Mouse (Mus musculus) neutrophil, adult 5-6 weeks (primary cell): Measurements from ENCODE around the gene Prima1. TPM values are rescaled to one million over a fixed set of nuclear protein-coding genes. Genes with fewer than 3 reads are reported as not detected.

Source experiments
- ATAC-seq: fragments of 151-379, 151-347 bp; 2 replicates; pipeline ENCODE4 v1.8.0; 2017; ENCODE audit warnings: mild to moderate bottlenecking, moderate TSS enrichment; ENCODE audit not compliant: insufficient number of reproducible peaks, poor library complexity, low FRiP score, severe bottlenecking; ENCODE audit errors: extremely low read depth
- total RNA-seq: library from RNA; stranded (forward); fragments of 200-1000 nt; gene quantifications from 2 replicates; pipeline ENCODE4 v1.2.3, GENCODE M21; 2017

Gene Prima1
- total RNA-seq, 1 experiment from 2014 or later: not detected

DNA sequence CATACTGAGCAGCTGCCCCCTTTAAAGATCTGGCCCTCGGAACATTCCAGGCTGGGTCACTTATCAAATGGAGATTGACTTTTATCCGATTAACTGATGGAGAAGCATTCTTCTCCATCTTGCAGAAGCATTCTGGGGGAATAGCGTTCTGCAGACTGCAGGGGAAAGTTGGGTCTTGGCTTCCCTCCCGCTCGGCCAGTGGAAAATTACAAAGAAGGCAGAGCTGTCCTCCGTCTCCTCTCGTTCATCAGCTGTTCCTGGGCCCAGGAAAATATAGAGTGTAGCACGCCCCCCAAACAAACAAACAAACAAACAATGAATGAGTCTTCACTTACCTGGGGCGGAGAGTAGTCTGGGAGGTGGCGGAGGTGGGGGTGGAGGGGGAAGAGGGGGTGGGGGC is 6.7 kb downstream of the Prima1 start:
- ATAC-seq: no peak

DNA sequence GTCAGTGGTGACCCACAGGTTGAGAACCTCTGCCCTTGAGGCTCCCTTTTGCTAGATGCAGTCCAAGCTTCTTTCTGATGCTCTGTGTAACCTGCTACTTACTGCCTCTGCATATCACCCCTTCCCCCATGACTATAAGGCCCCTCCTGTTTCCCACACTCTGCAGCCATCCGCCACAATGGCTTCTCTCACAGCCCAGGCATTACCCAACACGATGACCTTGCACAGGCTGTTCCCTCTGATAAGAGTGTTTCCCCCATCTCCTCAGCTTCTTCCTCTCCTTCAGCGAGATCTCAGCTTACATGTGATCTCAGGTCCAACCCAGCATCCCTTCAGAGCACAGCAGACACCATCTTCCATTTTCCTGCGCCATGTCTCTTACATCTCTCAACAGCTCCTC is 12.9 kb downstream of the Prima1 start:
- ATAC-seq: no peak

DNA sequence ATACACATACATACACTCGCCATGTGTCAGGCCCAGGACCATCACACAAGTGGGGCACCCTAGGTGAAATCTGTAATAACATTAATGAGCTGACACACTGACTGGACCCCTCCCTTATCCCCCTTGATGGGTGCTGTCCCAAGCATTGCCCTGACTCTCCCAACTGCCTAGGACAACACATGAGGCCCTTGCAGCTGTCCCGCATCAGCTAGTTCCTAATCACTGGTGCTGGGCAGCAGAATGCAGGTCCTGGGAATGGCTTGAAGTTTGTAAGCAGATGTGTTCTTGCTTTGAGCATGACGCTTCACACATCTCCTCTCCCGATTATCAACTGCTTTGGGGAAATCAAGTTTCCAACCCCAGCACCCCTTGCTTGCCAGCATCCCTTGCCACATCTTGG is 15.8 kb downstream of the Prima1 start:
- ATAC-seq: no peak

DNA sequence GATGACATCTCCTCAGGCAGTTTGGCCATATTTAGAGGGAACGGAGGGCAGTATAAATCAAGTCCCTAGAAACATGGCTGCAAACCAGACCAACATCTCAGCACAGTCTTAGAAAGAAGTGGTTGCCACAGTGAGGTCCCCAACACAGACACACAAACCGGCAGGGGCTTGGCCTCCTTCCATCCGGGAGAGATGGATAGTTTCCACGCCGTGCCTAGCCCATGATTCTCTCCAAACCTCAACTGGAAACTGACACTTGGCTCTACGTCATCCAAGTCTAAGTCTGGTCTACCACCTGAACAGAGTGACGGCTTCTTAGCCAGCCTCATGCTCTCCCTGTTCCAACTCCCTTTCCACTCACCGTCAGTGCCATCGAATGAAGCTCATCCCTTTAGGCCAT is 18.3 kb downstream of the Prima1 start:
- ATAC-seq: no peak

DNA sequence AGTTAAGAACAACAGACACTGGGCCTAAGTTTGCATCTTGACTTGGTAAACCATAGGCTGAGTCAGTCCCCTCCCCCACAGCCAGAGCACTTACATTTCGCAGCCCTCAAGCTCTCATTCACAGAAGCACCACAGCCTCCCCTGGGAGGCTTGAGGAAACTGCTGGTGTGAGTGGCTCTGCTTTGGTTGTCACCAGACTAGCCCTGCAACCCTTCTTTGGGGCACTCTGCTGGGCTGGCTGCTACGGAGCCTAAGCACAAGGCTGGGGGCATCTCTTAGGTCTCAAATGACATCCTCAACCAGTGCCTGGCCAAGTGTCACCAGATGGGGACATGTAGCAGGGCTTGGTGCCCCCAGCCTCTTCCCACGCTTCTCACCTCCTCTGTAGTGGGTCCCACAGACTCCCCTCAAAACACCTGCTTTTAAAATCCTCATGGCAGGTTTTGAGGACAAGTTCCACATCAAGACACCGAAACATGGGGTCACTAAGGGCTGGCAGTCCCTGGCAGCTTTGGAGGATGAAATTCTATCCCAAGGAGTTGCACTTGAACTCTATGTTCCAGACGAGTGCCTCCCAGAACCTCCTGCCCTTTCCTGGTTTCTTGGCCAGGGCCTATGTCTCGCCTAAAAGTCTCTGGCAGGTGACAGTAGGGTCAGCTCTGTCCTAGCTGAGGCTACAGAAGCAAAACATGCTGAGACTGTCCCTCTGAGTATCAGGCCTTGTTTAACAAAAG is 25.9 kb downstream of the Prima1 start:
- ATAC-seq: no peak

DNA sequence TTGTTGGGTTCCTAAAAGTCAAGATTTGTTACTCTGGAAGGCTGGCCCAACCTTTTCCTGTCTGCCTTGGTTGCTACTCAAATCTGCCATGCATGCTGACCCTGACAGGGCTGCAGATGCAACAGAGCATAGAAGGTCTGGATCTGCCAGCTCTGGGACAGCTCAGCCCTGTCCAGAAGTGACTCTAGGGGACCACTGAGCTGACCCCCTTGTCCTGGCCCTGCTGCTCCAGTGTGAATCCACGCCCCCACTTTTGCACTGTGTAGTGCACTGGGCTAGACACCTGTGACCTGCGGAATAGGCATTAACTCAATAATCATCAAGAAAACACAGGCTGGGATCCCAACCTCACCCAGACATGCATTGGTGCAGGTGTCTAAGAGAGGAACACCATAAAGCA is 27.2 kb downstream of the Prima1 start:
- no peak for ATAC-seq

DNA sequence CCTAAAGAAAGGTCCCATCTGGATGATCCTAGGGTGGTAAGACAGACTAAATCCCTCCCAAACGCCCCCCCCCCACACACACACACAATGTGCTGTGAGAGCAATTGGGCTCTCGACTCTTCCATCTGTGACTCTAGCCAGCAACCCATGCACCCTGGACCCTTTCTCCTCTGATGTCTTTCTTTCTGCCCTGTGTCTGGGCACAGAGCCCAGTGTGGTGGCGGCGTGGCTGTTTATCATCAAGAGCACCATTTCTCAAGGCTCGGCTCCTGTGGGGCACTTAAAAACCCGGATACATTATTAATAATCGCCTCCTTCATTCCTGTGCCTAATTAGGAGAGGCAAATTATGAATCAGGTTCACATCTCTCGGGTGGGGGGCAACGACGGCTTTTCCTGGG is 27.7 kb downstream of the Prima1 start:
- ATAC-seq: no peak

DNA sequence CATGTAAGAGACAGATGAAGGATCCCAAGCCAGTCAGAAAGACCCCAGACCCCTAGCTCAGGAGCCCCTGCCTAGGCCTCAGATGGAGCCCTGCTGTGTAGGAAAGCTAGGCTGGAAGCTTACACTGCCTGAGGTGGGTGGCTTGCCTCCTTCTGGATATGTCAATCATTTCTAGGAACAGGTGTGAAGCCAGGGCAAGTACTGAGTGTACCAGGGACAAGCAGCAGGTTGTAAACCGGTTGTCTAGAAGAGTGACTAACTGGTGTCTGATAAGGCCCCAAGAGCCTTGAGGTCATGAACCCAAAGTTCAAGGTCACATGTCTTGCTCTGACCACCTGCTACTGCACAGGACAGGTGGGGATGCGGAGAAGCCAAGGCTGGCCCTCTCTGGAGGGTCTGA is 28.4 kb downstream of the Prima1 start:
- no peak for ATAC-seq

DNA sequence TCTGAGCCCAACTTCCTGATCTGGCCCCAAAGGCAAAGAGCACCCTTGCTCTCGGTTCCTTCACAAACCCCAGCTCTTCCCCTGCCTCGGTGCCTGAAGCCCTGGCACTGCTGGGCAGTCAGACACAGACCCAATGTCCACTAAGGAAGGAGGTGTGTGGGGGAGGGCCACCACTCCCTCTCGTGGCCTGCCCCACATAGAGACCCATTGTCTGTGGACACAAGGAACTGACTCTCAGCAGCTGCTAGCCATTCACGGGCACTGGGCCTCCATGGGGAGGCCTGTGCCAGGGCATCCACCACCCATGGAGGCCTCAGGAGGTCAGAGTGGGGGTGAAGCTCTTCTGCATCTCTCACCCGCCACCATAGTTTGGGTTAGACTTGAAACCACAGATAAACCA is 30.9 kb downstream of the Prima1 start:
- ATAC-seq: no peak

DNA sequence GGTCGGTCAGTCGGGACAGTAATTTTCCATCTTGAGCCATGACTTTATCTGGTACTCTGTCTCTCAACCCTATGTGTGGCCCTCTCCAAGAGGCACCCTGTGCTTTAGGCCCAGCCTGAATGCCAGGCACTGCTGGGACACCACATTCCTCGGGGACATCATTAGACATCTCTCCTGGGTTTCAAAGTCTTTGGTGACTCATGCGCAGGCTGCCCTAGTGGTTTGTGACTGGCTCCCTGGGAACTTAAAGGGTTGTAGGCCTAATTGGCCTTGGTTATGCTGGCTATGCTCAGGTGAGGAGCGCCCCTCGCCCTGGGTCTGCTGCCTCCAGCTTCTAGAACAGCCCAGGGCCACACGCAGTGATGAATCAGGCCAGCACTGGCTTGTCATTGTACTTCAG is 32.4 kb downstream of the Prima1 start:
- no peak for ATAC-seq

DNA sequence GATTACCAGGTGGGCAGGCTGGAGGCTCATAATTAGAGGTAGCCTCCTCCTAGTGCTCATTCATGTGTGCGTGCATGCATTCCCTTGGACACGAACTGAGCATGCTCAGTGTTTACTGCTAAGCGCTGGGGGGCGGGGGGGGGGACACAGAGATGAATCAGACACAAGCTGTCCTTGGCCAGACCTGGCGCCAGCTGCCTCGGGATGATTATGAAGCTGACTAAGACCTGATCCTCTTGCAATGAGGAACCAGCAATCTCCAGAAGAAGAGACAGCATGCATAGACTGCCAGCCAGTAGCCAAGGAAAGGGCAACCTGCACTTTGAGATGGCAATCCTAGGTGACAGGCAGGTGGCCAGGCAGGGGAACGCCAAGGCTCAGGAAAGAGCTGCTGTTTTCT is 36.4 kb downstream of the Prima1 start:
- no peak for ATAC-seq

DNA sequence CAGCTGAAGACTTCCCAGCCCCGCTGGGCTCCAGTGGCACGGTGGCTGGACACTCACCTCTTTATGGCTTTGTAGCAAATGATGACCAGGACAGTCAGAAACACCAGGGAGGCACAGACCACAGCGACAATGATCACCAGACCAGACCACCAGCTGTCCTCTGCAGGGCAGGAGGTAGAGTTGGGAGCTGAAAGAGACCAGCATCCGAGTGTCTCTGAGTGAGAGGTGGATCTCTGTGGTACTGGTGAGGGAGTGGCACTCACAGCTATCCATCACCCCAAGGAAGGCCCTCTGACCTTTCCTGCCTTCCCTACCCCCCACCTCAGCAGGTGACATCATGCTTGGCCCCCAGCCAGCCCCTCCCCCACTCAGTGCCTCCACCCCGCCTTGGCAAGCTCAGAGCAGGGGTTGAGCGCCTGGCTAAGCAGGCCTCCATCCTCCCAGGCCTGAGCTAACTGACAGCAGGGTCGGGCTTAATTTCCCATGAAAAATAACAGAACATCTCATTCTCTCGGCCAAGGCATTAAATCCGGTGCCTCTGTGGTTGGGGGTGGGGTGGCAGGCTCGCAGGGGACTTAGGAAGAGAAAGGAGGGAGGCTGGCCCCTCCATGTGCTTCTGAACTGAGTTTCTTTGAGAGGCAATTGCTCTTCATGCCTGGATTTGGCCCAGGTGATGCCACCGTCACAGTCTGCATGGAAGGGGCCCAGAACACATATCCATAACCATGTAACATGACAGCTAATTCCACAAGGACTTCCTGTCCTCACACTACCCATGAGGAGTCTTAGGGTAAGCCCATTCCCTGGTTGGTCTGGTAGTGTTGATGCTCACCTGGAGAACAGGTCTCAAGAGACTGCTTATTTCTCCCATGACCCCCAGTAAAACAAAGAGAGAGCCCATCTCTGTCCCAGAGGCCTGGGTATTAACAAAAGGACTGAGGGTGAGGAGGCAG is 39.1 kb downstream of the Prima1 start:
- ATAC-seq: no peak

DNA sequence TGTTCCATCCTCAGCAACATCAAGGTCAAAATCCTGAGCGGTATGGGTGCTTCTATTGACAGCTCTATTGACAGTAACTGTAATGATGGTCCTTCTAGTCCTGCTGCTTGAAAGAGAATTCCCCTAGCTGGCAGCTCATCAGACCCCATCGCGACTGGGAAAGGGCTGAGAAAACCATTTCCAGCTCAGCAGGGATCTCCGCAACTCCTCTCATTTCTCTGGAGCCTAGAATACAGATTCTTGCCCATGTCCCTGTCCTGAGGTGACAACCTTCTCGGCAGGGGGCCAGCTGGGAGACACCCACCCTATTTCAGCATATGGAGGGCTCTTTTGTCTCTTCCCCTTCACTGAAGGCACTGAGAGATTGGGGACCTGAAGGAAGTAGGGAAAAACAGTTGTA is 49.0 kb downstream of the Prima1 start:
- ATAC-seq: no peak

DNA sequence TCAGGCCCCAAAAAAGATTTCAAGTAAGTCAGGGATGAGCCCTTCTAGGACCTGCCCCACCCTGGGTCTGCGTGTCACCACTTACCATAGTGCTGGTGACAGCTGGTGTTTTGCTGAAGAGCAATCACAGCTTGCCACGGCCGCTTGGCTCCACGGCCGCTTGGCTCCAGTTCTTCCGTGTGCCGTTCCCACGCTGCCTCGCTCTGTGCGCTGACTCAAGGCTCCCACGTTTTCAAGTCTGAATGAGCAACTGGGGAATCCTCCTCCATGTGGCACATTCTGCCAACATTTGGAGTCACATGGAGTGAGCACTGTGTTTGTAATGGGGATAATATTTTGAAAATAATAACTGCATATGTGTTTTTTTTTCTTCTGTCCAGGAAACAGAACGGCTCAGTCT is 52.2 kb downstream of the Prima1 start:
- ATAC-seq: no peak

DNA sequence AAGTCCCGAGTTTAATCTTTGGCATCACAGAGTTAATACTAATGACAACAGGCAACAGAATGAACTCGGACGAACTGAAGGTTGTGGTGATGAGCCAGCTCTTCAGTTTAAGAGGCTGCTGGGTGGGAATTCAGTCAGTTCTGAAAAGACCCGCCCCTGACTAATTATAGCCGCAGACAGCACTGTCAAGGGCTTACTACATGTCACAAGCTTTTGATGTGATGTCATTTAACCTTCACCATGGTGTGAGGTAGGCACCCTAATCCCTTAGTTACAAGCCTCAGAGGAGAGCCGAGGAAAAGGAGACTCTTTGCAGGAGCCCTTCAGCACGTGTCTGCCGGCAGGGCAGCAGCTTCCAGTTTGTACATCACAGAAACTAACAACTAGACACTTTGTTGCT is 53.7 kb downstream of the Prima1 start:
- ATAC-seq: no peak

DNA sequence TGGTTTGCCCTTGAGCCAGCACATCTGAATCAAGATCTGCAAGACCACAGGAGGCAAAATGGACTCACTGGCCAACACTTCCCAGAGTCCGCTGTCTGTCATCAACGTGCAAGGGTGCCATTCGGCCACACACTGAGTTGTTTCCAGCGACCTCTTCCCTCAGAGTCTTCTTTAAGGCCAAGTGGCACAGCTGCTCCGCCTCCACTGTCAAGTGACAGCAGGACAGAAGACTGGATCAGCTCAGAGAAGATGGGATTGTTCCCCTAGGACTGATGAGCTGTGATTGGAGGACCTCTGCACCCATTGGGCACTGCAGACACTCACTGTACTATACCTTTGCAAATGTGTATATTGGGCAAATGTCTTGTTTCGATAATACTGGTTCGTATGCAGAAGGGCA is 54.9 kb downstream of the Prima1 start:
- no peak for ATAC-seq

DNA sequence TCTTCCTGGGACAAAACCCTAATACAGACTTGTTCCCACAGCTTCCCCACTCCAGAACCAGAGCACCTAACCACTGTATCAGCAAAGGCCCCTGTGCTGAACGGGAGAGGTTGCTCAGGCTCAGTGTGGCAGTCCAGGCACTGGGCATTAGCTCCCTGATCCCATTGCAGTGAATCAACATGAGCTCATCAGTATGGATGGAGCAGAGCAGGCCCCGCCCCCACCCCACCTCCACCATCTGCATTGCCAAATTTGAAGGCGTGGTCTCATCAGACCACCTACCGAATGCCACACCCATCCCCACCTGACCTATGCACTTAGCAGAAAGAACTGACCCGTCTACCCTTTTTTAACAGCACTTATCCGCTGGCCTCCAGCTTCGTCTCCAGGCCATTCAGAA is 58.9 kb downstream of the Prima1 start:
- ATAC-seq: no peak

DNA sequence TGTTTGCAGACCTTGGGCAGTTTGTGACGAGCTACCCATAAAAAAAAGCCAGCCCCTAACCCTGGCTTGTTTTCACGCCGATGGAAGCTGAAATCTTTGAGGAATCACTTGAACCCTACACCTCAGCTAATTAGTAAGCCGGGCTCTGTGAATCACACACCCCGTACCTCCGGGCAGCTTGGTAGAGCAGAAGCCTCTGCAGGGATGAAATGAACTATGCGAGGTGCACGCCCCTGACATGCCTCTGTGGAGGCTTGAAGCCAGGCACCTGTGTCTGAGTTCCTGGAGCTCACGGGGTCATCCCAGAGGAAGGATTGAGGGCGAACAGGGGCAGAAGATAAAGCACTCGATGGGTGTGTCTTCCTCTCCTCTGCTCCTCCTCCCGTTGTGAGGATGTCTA is 73.1 kb downstream of the Prima1 start:
- no peak for ATAC-seq

DNA sequence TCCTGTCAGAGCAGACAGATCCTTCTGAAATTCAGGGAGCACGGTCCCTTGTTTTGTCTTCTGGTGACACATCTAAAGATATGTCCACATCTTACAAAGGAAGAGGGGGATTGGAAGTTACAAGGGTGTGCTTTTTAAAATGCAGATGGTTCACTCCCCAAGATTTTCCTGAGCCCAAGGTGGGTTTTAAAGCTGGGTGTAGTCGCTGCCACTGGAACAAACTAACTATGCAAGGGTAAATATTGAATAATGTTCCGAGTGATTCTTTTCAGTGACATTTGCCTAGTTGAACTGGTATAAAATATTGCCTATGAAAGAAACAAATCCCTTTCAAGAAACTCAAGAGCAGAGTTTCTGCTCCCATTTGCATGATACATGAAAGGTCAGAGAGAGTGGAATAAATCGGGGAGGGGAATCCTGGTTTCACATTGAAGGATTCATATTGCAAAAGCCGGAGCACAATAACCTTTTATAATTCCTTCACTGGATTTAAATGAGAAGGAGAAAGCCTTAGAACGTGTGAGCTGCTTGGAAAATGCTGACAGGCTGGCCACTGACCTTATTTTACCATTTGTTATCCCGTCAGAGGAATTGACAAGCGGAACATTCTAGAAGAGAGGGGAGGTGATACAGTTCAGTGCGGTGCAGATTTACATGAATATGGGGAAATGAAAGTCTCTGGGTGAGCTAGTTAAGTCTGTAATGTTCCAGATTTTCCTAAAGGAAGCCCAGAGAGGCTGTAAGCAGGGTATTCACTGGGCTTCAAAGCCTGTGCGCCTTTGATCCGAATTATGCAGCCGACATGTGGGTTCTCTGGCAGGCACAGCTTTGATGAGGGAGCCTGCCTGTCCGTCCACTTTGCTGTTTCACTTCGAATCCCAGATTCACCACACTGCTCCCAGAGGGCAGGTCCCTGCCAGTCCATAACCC is 77.6 kb downstream of the Prima1 start:
- no peak for ATAC-seq
